Mouse (Mus musculus) liver, adult 2 months (tissue): ENCODE measurements around the gene Gm9268. TPM values are rescaled to one million over a fixed set of nuclear protein-coding genes. Genes with fewer than 3 reads are reported as not detected.
"Not testable (repeated sequence)": the region's sequence is repeated elsewhere in the genome, so short reads cannot be mapped to it uniquely, and the experiment has no call there.

Experiments used
- DNase-seq: peaks from one replicate; pipeline ENCODE4 v3.0.0-alpha.2; 2011; ENCODE audit warnings: low read depth, low spot score; ENCODE audit errors: extremely low read depth
- H3K27ac ChIP-seq: fragments of 200-500 bp; replicated peaks from 2 replicates; pipeline ENCODE4 v1.5.1; 2012; ENCODE audit warnings: low read depth, mild to moderate bottlenecking, control low read depth, inconsistent platforms, low read length; ENCODE audit not compliant: insufficient read depth
- H3K27me3 ChIP-seq: fragments of 200-500 bp; 2 replicates; pipeline ENCODE4 v1.6.1; 2012; ENCODE audit warnings: mild to moderate bottlenecking, moderate library complexity, low read length, inconsistent platforms; ENCODE audit not compliant: control insufficient read depth, insufficient read depth
- H3K36me3 ChIP-seq: fragments of 200-500 bp; 2 replicates; pipeline ENCODE4 v1.6.1; 2012; ENCODE audit warnings: low read length, inconsistent platforms; ENCODE audit not compliant: control insufficient read depth, insufficient read depth
- H3K4me1 ChIP-seq: fragments of 200-500 bp; 2 replicates; pipeline ENCODE4 v1.6.1; 2011; ENCODE audit warnings: low read length; ENCODE audit not compliant: control insufficient read depth, insufficient read depth
- H3K4me3 ChIP-seq: fragments of 200-500 bp; 2 replicates; pipeline ENCODE4 v1.5.1; 2011; ENCODE audit warnings: low read depth, mild to moderate bottlenecking, control low read depth, low read length, moderate library complexity; ENCODE audit not compliant: insufficient read depth
- H3K79me2 ChIP-seq: fragments of 200-500 bp; 2 replicates; pipeline ENCODE4 v1.6.1; 2012; ENCODE audit warnings: inconsistent platforms, mild to moderate bottlenecking, low read length, moderate library complexity; ENCODE audit not compliant: control insufficient read depth, insufficient read depth
- H3K9ac ChIP-seq: fragments of 200-500 bp; 2 replicates; pipeline ENCODE4 v1.6.1; 2012; ENCODE audit warnings: low read depth, mild to moderate bottlenecking, control low read depth, inconsistent platforms, low read length
- CTCF ChIP-seq: fragments of 200-500 bp; IDR thresholded peaks from 2 replicates; pipeline ENCODE4 v1.5.1; 2011; ENCODE audit warnings: low read depth, low read length, control low read depth
- POLR2A ChIP-seq: fragments of 200-500 bp; IDR thresholded peaks from 2 replicates; pipeline ENCODE4 v1.6.1; 2011; ENCODE audit warnings: low read length, control low read depth; ENCODE audit not compliant: insufficient read depth; ENCODE audit errors: extremely low read depth
- WGBS: fragments of 180-500 bp; shearing (Covaris S2); methylation state at CpG from one replicate; pipeline ENCODE4 v1.1.7; 2018; 5-methylcytosine and 5-hydroxymethylcytosine counted together
- polyA plus RNA-seq: library from polyadenylated mRNA; depleted of rRNA; stranded (reverse); fragments of >200 nt; gene quantifications from 2 replicates; pipeline ENCODE4 v1.2.3, GENCODE M21; 2012; rRNA removed
- total RNA-seq: library from RNA; depleted of rRNA; stranded (reverse); fragments of >200 nt; gene quantifications from 2 replicates; pipeline ENCODE4 v1.2.3, GENCODE M21; 2014; rRNA removed

Gm9268 gene
- total RNA-seq (not detected in 2 replicates), polyA plus RNA-seq (not detected in 2 replicates)

GRCm38 (mm10) chr7:43018465-43018864 is at the start of gene Gm9268:
Gene Gm9268 (plus strand): TSS chr7:43018765.
- WGBS, result no CpG with 5 or more reads among the region's 1 CpGs
- H3K36me3 ChIP-seq, H3K4me3 ChIP-seq, H3K9ac ChIP-seq, H3K27ac ChIP-seq, H3K79me2 ChIP-seq, DNase-seq, H3K4me1 ChIP-seq, H3K27me3 ChIP-seq: not testable (repeated sequence)

- H3K36me3 ChIP-seq, result no peaks in the 10 kb centered on the region
- no peaks in the 10 kb centered on the region for H3K4me1 ChIP-seq
- no peaks in the 10 kb centered on the region for H3K79me2 ChIP-seq
- H3K27ac ChIP-seq, result no peak overlapping the region
- no peak overlapping the region for H3K4me3 ChIP-seq
- H3K27me3 ChIP-seq, result no peaks in the 10 kb centered on the region
- TF ChIP-seq POLR2A (no peak), CTCF (no peak)
- no peak overlapping the region for H3K9ac ChIP-seq
- whole genome bisulfite sequencing, result 78% methylated on average over 11 of the region's 11 CpGs
- peak; percentile 21 for DNase-seq
Observed at GRCm38 (mm10) chr7:42980098-42980497, 38.5 kb upstream of the Gm9268 start.

- H3K36me3 ChIP-seq, result no peaks in the 10 kb centered on the region
- no peaks in the 10 kb centered on the region for H3K27me3 ChIP-seq
- no peak overlapping the region for H3K9ac ChIP-seq
- H3K27ac ChIP-seq, result no peak overlapping the region
- TF ChIP-seq CTCF, result no peak
- TF ChIP-seq POLR2A, result no peak
- WGBS, result 89% methylated on average over 10 of the region's 10 CpGs
- DNase-seq, result no peak
- no peaks in the 10 kb centered on the region for H3K4me1 ChIP-seq
- H3K79me2 ChIP-seq, result no peaks in the 10 kb centered on the region
- H3K4me3 ChIP-seq, result no peak overlapping the region
Observed at GRCm38 (mm10) chr7:42980739-42981138, 37.8 kb upstream of the Gm9268 start.

- 87% methylated on average over 8 of the region's 8 CpGs for WGBS
- no peak for DNase-seq
Observed at GRCm38 (mm10) chr7:43077831-43078230, 59.3 kb downstream of the Gm9268 start.

More at GRCm38 (mm10) chr7:43077831-43078230, 59.3 kb downstream of the Gm9268 start:
- Histone ChIP-seq H3K27ac (no peak overlapping the region), H3K9ac (no peak overlapping the region), H3K27me3 (no peaks in the 10 kb centered on the region), H3K4me1 (no peaks in the 10 kb centered on the region), H3K4me3 (no peak overlapping the region), H3K79me2 (no peaks in the 10 kb centered on the region), H3K36me3 (no peaks in the 10 kb centered on the region)
- TF ChIP-seq POLR2A (no peak), CTCF (no peak)

Other genes starting within 250 kb of the Gm9268 start
- gene Vmn2r62, start 225.2 kb upstream of the Gm9268 start, total RNA-seq, result not detected in 2 replicates
- not detected in 2 replicates for gene Vmn2r62, start 225.2 kb upstream of the Gm9268 start, polyA plus RNA-seq
- gene Gm2381, start 151.5 kb upstream of the Gm9268 start, total RNA-seq, result not detected in 2 replicates
- gene Gm2381, start 151.5 kb upstream of the Gm9268 start, polyA plus RNA-seq, result not detected in 2 replicates
- gene Vmn2r63, start 84.9 kb upstream of the Gm9268 start, total RNA-seq, result not detected in 2 replicates
- not detected in 2 replicates for gene Vmn2r63, start 84.9 kb upstream of the Gm9268 start, polyA plus RNA-seq
- not detected in 2 replicates for gene Zfp936, start 95.5 kb downstream of the Gm9268 start, total RNA-seq
- not detected in 2 replicates for gene Zfp936, start 95.5 kb downstream of the Gm9268 start, polyA plus RNA-seq